Mouse (Mus musculus): ENCODE measurements around the gene Olfr462. TPM values are rescaled to one million over a fixed set of nuclear protein-coding genes. Genes with fewer than 3 reads are reported as not detected.

Gene Olfr462
- not detected in 2 replicates for polyA plus RNA-seq (2015; fragmentation: Nextera tagmentation; extraction: Ambion mirVana)

DNA sequence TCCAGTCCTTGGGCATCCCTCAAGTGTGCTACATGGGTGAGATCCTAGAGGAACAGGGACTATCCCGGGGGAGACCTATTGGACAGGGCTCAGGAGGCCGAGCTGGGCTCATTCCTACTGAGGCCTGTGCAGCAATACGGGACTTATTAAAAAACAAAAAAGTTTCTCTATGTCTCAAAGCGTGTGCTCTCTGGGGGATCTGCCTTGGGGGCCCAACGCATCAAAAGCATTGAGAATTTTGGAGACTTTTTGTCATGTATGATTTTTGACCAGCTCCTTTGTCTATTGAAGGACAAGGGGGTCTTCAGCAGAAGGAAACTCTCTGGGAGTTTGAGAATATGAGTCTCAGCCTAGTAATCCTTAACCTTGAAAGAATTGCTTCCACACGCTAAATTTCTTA lies at the start of gene Olfr462:
Gene Olfr462, minus strand, starts transcription at position 101 of the 400 bp plus-strand sequence.
- Histone ChIP-seq H3K27me3 (no peaks in the 10 kb centered on the region), H3K27ac (no peak within 1 kb of the TSS), H3K4me2 (replicated peaks) (no peak within 1 kb of the TSS), H3K9ac (no peak within 1 kb of the TSS), H3K36me3 (no peaks in the 10 kb centered on the region), H3K4me3 (no peak within 1 kb of the TSS), H3K4me1 (no peaks in the 10 kb centered on the region), H3K9me3 (no peaks in the 10 kb centered on the region)
- no peak for ATAC-seq (ENCODE audit: low FRiP score, low read depth)
- 88% methylated on average over 6 of the region's 6 CpGs for WGBS

DNA sequence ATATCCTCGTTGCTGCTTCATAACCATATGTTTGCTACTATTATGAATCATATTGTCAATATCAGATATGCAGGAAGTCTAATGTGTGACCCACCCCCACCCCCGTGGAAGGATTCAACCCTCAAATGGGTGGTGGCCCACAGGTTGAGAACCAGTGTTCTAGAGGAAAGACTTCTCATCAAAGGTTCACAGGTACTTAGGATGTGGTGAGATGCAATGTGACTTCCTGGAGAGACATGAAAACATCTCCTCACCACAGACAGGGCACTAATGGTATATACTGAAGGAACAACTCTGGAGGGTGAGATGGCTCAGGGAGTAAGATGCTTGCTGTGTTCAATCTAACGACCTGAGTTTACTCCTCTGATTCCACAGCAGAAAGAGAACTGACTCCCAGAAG lies 43.4 kb upstream of the Olfr462 start:
- ATAC-seq (ENCODE audit: low FRiP score, low read depth), result no peak
- WGBS, result 74% methylated on average over 3 of the region's 3 CpGs
- no peaks in the 10 kb centered on the region for H3K9me3 ChIP-seq
- no peak overlapping the region for H3K4me2 ChIP-seq (replicated peaks)
- H3K4me1 ChIP-seq, result no peaks in the 10 kb centered on the region
- no peak overlapping the region for H3K4me3 ChIP-seq
- no peaks in the 10 kb centered on the region for H3K36me3 ChIP-seq
- H3K9ac ChIP-seq, result no peak overlapping the region
- no peak overlapping the region for H3K27ac ChIP-seq
- H3K27me3 ChIP-seq, result no peaks in the 10 kb centered on the region

DNA sequence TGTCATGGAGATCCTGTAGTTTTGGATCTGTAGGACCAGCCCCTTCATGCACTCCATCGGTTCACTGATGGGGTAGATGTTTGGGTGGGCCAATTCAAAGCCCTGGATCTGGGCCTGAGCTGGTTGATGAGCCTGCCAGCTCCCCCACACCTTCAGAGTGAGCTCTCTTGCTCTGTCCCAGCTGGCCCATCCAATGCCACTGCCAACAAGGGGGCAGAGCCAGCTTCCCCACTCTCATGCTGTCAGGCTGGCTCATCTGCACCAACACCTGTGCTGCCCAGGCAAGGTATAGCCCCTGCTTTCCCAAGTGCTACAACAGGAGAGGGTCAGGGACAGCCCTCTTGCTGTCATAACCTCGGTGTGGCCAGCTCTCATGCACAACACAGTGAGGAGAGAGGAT lies 41.7 kb upstream of the Olfr462 start:
- ATAC-seq (ENCODE audit: low FRiP score, low read depth), result no peak
- no peak overlapping the region for H3K27ac ChIP-seq
- no peaks in the 10 kb centered on the region for H3K4me1 ChIP-seq
- WGBS, result 70% methylated on average over 2 of the region's 2 CpGs
- H3K27me3 ChIP-seq, result no peaks in the 10 kb centered on the region
- H3K4me2 ChIP-seq (replicated peaks), result no peak overlapping the region
- H3K4me3 ChIP-seq, result no peak overlapping the region
- H3K9ac ChIP-seq, result no peak overlapping the region
- H3K9me3 ChIP-seq, result 0 out of 2 replicates have a peak, but pooled peaks cover 5% of the 10 kb centered on the region
- no peaks in the 10 kb centered on the region for H3K36me3 ChIP-seq

DNA sequence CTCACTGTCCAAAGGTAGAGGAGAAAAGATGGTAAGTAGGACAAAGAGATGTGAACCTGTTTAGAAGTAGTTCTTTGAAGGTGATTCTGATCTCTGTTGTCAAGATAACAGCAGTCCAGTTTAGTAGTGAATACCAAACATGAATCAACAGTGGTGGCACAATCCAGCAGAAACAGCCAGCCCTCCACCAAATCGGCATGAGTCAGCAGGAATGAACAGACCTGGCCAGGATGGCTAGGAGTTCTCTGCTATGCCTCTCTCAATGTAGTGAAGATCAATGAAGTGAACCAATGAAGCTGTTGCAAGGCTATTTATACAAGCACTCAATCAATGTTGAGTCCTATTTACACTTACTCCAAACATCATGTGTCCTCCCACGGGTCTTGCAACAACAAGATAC lies 38.3 kb upstream of the Olfr462 start:
- no peak overlapping the region for H3K4me2 ChIP-seq (replicated peaks)
- no peaks in the 10 kb centered on the region for H3K4me1 ChIP-seq
- H3K27me3 ChIP-seq, result no peaks in the 10 kb centered on the region
- 94% methylated on average over 2 of the region's 2 CpGs for WGBS
- no peak for ATAC-seq (ENCODE audit: low FRiP score, low read depth)
- H3K4me3 ChIP-seq, result no peak overlapping the region
- no peak overlapping the region for H3K9ac ChIP-seq
- H3K36me3 ChIP-seq, result no peaks in the 10 kb centered on the region
- H3K27ac ChIP-seq, result no peak overlapping the region
- 0 out of 2 replicates have a peak, but pooled peaks cover 5% of the 10 kb centered on the region for H3K9me3 ChIP-seq

DNA sequence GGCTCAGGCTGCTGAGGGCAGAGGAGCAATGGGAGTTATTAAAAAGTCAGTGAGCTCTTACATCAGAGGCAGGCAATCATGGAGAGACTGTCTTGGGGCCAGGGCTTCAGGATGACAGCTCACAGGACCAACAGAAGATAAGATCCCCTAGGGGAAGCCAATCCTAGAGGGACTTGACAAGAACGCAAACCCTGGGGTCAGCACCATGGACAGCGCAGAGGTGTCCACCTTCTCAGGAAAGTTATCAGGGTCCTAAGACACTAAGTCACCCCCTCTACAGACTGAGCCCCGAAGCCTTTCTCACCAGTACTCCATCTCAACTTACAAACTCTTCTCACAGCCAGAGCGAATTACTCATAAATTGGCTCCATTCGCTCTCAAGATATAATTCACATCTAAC lies 28.9 kb upstream of the Olfr462 start, which contains the start of gene Olfr464:
Gene Olfr464, minus strand, starts transcription at position 2 of the 400 bp plus-strand sequence.
- Histone ChIP-seq H3K9me3 (peaks cover 6% of the 10 kb centered on the region; the same call in 1 of the 2 replicates), H3K27me3 (no peaks in the 10 kb centered on the region), H3K4me3 (no peak within 1 kb of the TSS), H3K9ac (no peak within 1 kb of the TSS), H3K36me3 (no peaks in the 10 kb centered on the region), H3K4me1 (no peaks in the 10 kb centered on the region), H3K27ac (no peak within 1 kb of the TSS), H3K4me2 (replicated peaks) (no peak within 1 kb of the TSS)
- no peak for ATAC-seq (ENCODE audit: low FRiP score, low read depth)
- 30% methylated on average over 5 of the region's 5 CpGs for WGBS

DNA sequence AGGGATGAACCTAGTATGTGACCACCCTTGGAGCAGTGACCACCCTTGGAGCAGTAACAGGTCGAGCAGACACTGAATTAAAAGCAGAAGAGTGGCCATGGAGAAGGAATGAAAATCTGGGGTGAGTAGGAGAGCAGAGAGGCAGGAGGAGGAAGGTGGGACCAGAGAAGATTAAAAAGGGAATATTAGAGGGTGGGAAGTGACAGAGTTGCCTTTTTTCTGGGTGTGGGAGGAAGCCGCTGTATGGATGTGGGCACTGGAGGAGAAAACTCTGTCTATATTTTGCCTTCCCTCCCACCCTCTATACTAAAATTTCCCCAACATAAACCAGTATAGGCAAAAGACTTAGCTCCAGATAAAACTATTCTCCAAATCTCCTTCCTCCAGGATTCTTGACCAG lies 28.2 kb upstream of the Olfr462 start:
- Histone ChIP-seq H3K9me3 (peaks cover 6% of the 10 kb centered on the region; the same call in 1 of the 2 replicates), H3K4me3 (no peak overlapping the region), H3K27me3 (no peaks in the 10 kb centered on the region), H3K4me1 (no peaks in the 10 kb centered on the region), H3K9ac (no peak overlapping the region), H3K36me3 (no peaks in the 10 kb centered on the region), H3K4me2 (replicated peaks) (no peak overlapping the region), H3K27ac (no peak overlapping the region)
- ATAC-seq (ENCODE audit: low FRiP score, low read depth), result no peak
- WGBS, result 72% methylated on average over 2 of the region's 2 CpGs

DNA sequence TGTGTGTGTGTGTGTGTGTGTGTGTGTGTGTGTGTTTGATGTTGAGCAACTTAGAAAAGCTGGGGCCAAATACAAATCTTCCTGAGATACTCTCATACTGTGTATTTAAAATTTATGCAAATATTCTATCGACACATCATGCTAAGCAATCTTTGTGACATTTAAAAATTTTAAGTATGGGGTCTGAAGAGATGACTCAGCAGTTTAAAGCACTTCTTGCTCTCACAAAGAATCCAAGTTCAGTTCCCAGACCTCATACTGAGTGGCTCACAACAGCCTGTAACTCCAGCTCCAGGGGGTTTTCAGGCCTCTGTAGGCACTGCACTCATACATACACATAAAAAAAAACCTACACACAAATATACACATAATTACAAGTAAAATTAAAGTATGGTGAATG lies 23.9 kb upstream of the Olfr462 start:
- WGBS, result 89% methylated on average over 1 of the region's 1 CpGs
- no peaks in the 10 kb centered on the region for H3K27me3 ChIP-seq
- H3K9ac ChIP-seq, result no peak overlapping the region
- no peak overlapping the region for H3K27ac ChIP-seq
- no peaks in the 10 kb centered on the region for H3K9me3 ChIP-seq
- no peak for ATAC-seq (ENCODE audit: low FRiP score, low read depth)
- H3K4me2 ChIP-seq (replicated peaks), result no peak overlapping the region
- no peak overlapping the region for H3K4me3 ChIP-seq
- H3K4me1 ChIP-seq, result no peaks in the 10 kb centered on the region
- H3K36me3 ChIP-seq, result no peaks in the 10 kb centered on the region

DNA sequence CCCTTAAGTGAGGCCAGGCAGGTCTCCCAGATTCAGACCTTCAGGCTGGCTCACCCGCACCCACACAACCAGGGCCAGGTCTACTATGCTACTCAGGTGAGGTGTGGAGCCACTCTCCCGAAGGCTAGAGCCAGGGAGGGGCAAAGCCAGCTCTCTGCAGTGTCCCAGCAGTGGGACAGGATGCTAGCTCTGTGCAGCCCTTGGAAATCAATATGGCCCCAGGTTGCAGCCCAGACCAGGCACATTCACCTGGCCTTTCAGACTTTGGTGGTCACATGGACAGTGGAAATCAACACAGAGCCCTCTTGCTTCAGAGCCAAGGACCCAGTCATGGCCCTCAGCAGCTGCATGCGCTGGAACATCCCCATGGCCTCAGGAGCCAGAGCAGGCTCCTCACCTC lies 12.3 kb upstream of the Olfr462 start:
- 70% methylated on average over 3 of the region's 3 CpGs for WGBS
- Histone ChIP-seq H3K27me3 (no peaks in the 10 kb centered on the region), H3K4me2 (replicated peaks) (no peak overlapping the region), H3K9ac (no peak overlapping the region), H3K4me1 (no peaks in the 10 kb centered on the region), H3K27ac (no peak overlapping the region), H3K4me3 (no peak overlapping the region), H3K9me3 (no peaks in the 10 kb centered on the region), H3K36me3 (no peaks in the 10 kb centered on the region)
- ATAC-seq (ENCODE audit: low FRiP score, low read depth), result no peak

DNA sequence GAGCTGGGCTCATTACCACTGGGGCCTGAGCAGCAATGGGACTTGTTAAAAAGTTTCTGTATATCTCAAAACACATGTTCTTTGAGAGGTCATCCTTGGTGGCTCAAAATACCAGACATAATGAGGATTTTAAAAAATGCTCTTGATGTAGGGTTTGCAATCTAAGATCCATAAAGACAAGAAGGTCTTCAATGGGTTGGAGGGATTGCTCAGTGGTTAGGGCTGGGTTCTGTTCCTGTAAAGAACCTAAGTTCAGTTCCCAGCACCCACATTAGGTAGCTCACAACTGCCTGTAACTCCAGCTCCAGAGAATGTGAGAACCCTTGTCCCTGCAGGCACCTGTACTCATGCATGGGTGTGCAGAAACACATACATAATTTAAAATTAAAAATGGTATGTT lies 5.2 kb upstream of the Olfr462 start, which contains the start of gene Olfr463:
Gene Olfr463, minus strand, starts transcription at position 101 of the 400 bp plus-strand sequence.
- Histone ChIP-seq H3K9me3 (no peaks in the 10 kb centered on the region), H3K9ac (no peak within 1 kb of the TSS), H3K27me3 (peaks cover 4% of the 10 kb centered on the region; the same call in 1 of the 2 replicates), H3K4me1 (0 out of 2 replicates have a peak, but pooled peaks cover 3% of the 10 kb centered on the region), H3K4me2 (replicated peaks) (no peak within 1 kb of the TSS), H3K36me3 (no peaks in the 10 kb centered on the region), H3K4me3 (no peak within 1 kb of the TSS), H3K27ac (no peak within 1 kb of the TSS)
- no peak for ATAC-seq (ENCODE audit: low FRiP score, low read depth)

DNA sequence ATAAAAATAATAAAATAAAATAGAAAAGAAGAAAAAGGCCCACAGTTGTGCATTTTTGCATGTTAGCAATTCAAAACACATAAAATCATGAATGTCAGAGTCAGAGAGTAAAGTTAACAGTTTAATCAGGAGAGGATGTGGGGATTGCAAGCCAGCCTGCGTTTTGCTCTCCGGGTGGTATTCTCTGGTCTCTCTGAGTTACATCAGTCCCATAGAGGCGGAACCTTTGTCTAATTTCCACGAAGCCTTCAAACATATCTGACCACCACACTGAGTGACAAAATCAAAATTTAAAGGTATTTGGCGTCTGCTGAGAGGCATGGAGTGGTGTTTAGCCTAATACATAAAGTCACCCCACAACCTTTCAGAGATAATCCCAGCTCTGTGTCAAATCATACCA lies 7.2 kb downstream of the Olfr462 start:
- H3K27me3 ChIP-seq, result no peaks in the 10 kb centered on the region
- H3K4me2 ChIP-seq (replicated peaks), result no peak overlapping the region
- H3K36me3 ChIP-seq, result no peaks in the 10 kb centered on the region
- no peak for ATAC-seq (ENCODE audit: low FRiP score, low read depth)
- no peak overlapping the region for H3K9ac ChIP-seq
- no peak overlapping the region for H3K27ac ChIP-seq
- H3K4me3 ChIP-seq, result no peak overlapping the region
- peaks cover 6% of the 10 kb centered on the region for H3K4me1 ChIP-seq
- WGBS, result 71% methylated on average over 5 of the region's 5 CpGs
- no peaks in the 10 kb centered on the region for H3K9me3 ChIP-seq

DNA sequence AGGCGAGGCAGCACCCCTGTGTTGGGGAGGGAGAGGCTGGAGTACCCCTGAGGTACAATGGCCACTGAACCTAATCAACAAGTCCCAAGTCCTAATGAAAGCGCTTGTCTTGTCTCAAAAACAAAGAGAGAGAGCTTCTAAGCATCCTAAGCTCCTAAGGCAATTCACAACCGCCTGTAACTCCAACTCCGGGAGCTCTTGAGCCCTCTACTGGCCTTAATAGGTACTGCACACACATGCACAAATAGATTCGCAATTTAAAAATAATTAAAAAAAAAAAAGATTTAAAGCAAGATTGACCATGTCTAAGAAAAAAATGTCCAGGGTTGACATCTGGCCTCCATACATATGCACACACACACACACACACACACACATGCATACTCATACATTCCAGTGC lies 8.6 kb downstream of the Olfr462 start:
- H3K36me3 ChIP-seq, result no peaks in the 10 kb centered on the region
- no peak overlapping the region for H3K4me3 ChIP-seq
- H3K4me1 ChIP-seq, result peaks cover 16% of the 10 kb centered on the region
- H3K9me3 ChIP-seq, result no peaks in the 10 kb centered on the region
- 45% methylated on average over 5 of the region's 5 CpGs for WGBS
- ATAC-seq (ENCODE audit: low FRiP score, low read depth), result no peak
- H3K27ac ChIP-seq, result no peak overlapping the region
- no peak overlapping the region for H3K9ac ChIP-seq
- no peak overlapping the region for H3K4me2 ChIP-seq (replicated peaks)
- no peaks in the 10 kb centered on the region for H3K27me3 ChIP-seq

DNA sequence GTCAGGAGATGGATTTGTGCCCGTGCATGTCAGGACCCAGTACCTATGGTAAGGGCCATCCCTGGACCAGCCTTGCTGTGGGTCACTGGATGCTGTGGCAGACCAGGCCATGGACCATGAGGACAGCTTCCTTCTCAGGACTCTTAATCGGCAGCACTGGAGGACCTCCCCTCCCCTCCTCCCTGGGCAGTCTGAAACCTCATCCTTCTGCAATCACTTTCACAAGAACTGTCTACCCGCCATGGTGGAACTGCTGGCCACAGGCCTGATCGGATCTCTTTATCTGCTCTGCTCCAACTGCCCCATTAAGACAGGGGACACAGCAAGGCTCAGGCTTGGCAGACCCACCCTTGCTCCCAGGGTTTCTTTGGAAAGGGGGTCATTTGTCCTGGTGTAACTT lies 10.4 kb downstream of the Olfr462 start:
- H3K27me3 ChIP-seq, result no peaks in the 10 kb centered on the region
- 71% methylated on average over 4 of the region's 4 CpGs for WGBS
- H3K9me3 ChIP-seq, result no peaks in the 10 kb centered on the region
- peaks cover 16% of the 10 kb centered on the region for H3K4me1 ChIP-seq
- H3K4me2 ChIP-seq (replicated peaks), result no peak overlapping the region
- H3K4me3 ChIP-seq, result no peak overlapping the region
- H3K9ac ChIP-seq, result no peak overlapping the region
- H3K27ac ChIP-seq, result no peak overlapping the region
- no peak for ATAC-seq (ENCODE audit: low FRiP score, low read depth)
- H3K36me3 ChIP-seq, result no peaks in the 10 kb centered on the region

DNA sequence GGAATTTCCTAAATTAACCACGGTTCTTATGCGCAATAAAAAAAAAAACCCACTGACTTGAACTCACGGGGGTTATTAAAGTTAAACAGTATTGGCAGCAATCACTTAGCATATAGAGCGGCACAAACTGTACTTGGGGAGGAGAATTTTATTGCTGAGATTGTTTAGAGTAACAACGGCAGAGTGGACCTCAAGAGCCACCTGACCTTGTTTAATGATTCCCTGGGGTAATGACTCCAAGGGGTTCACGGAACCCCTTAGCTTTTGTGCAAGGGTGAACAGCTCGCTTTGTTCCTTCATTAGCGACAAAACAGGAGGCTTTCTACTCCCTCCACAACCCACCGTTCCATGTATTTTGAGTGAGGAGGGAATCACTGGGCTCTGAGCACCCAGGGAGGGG lies 12.2 kb downstream of the Olfr462 start:
- ATAC-seq (ENCODE audit: low FRiP score, low read depth), result no peak
- H3K4me3 ChIP-seq, result no peak overlapping the region
- 30% methylated on average over 9 of the region's 9 CpGs for WGBS
- no peaks in the 10 kb centered on the region for H3K36me3 ChIP-seq
- no peak overlapping the region for H3K9ac ChIP-seq
- peak overlapping the region; percentile 10; the same call in 1 of the 2 replicates for H3K27ac ChIP-seq
- peaks cover 16% of the 10 kb centered on the region for H3K4me1 ChIP-seq
- H3K9me3 ChIP-seq, result no peaks in the 10 kb centered on the region
- no peaks in the 10 kb centered on the region for H3K27me3 ChIP-seq
- H3K4me2 ChIP-seq (replicated peaks), result peak overlapping the region; percentile 21; the same call in 1 of the 2 replicates
